Mouse (Mus musculus): ENCODE measurements around the gene Gcm2. TPM values are rescaled to one million over a fixed set of nuclear protein-coding genes. Genes with fewer than 3 reads are reported as not detected.

The Gcm2 gene
- total and polyA plus RNA-seq, 2 experiments from 2014 or later: not detected

GRCm38 (mm10) chr13:41094160-41094559, 16.7 kb downstream of the Gcm2 start:
- Histone ChIP-seq H3K27me3 (ENCODE audit: control insufficient read depth, insufficient read depth, low read length) (peaks cover 7% of the 10 kb centered on the region; the same call in 1 of the 2 replicates), H3K4me2 (ENCODE audit: low read depth, low read length) (no peak overlapping the region), H3K36me3 (replicated peaks; ENCODE audit: control insufficient read depth, insufficient read depth, low read length) (no peaks in the 10 kb centered on the region), H3K9me3 (replicated peaks; ENCODE audit: control insufficient read depth, low read length) (no peaks in the 10 kb centered on the region), H3K9ac (replicated peaks; ENCODE audit: low read depth, low read length) (no peak overlapping the region), H3K4me3 (ENCODE audit: low read depth, low read length) (no peak overlapping the region), H3K4me1 (ENCODE audit: control insufficient read depth, insufficient read depth) (no peaks in the 10 kb centered on the region), H3K27ac (ENCODE audit: low read depth) (no peak overlapping the region)
- 77% methylated on average over 10 of the region's 10 CpGs for WGBS
- ATAC-seq (ENCODE audit: insufficient read depth, low read depth) (no peak), DNase-seq (ENCODE audit: low spot score) (no peak)
- no peak for TF ChIP-seq CTCF (IDR thresholded peaks at IDR 0.05; ENCODE audit: low read depth)
- no peak for TF ChIP-seq EP300 (IDR thresholded peaks at IDR 0.05; ENCODE audit: low read depth)

DNA sequence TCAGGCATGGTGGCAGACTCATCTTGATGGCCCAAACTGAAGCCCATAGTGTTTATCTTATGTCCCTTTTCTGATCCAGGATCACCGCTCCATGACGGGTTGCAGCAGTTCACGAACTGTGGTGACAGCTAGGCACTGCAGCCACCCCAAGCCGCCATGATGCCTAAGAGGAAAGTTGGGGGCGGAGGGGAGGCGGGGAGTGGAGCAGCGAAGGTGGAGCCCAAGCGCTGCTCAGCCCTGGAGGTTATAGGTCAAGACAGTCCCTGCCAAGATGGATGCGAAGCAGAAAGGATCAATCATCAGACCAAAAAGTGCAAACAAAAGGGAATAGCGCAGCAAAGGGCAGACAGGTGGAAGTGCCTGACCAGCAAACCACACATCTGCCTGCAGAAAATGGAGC, 19.6 kb downstream of the Gcm2 start:
- TF ChIP-seq EP300 (IDR thresholded peaks at IDR 0.05; ENCODE audit: low read depth): no peak
- no peak for TF ChIP-seq CTCF (IDR thresholded peaks at IDR 0.05; ENCODE audit: low read depth)
- no peaks in the 10 kb centered on the region for H3K36me3 ChIP-seq (replicated peaks; ENCODE audit: control insufficient read depth, insufficient read depth, low read length)
- H3K4me1 ChIP-seq (ENCODE audit: control insufficient read depth, insufficient read depth): no peaks in the 10 kb centered on the region
- H3K4me3 ChIP-seq (ENCODE audit: low read depth, low read length): no peak overlapping the region
- H3K9ac ChIP-seq (replicated peaks; ENCODE audit: low read depth, low read length): no peak overlapping the region
- DNase-seq (ENCODE audit: low spot score) (no peak), ATAC-seq (ENCODE audit: insufficient read depth, low read depth) (no peak)
- H3K27ac ChIP-seq (ENCODE audit: low read depth): no peak overlapping the region
- peaks cover 7% of the 10 kb centered on the region; the same call in 1 of the 2 replicates for H3K27me3 ChIP-seq (ENCODE audit: control insufficient read depth, insufficient read depth, low read length)
- H3K4me2 ChIP-seq (ENCODE audit: low read depth, low read length): no peak overlapping the region
- no peaks in the 10 kb centered on the region for H3K9me3 ChIP-seq (replicated peaks; ENCODE audit: control insufficient read depth, low read length)
- 33% methylated on average over 10 of the region's 10 CpGs for WGBS

- TF ChIP-seq CTCF (IDR thresholded peaks at IDR 0.05; ENCODE audit: low read depth) (no peak), EP300 (IDR thresholded peaks at IDR 0.05; ENCODE audit: low read depth) (no peak)
- H3K4me1 ChIP-seq (ENCODE audit: control insufficient read depth, insufficient read depth): no peaks in the 10 kb centered on the region
- no peak overlapping the region for H3K4me3 ChIP-seq (ENCODE audit: low read depth, low read length)
- H3K27me3 ChIP-seq (ENCODE audit: control insufficient read depth, insufficient read depth, low read length): peaks cover 7% of the 10 kb centered on the region; the same call in 1 of the 2 replicates
- no peak overlapping the region for H3K27ac ChIP-seq (ENCODE audit: low read depth)
- no peaks in the 10 kb centered on the region for H3K36me3 ChIP-seq (replicated peaks; ENCODE audit: control insufficient read depth, insufficient read depth, low read length)
- no peaks in the 10 kb centered on the region for H3K9me3 ChIP-seq (replicated peaks; ENCODE audit: control insufficient read depth, low read length)
- H3K4me2 ChIP-seq (ENCODE audit: low read depth, low read length): no peak overlapping the region
- H3K9ac ChIP-seq (replicated peaks; ENCODE audit: low read depth, low read length): no peak overlapping the region
- ATAC-seq (ENCODE audit: insufficient read depth, low read depth): no peak
- no peak for DNase-seq (ENCODE audit: low spot score)
Measured at GRCm38 (mm10) chr13:41088746-41089145, 22.1 kb downstream of the Gcm2 start.

- H3K36me3 ChIP-seq (replicated peaks; ENCODE audit: control insufficient read depth, insufficient read depth, low read length): no peaks in the 10 kb centered on the region
- H3K9ac ChIP-seq (replicated peaks; ENCODE audit: low read depth, low read length): no peak overlapping the region
- DNase-seq (ENCODE audit: low spot score) (peak; percentile 10), ATAC-seq (ENCODE audit: insufficient read depth, low read depth) (no peak)
- no peaks in the 10 kb centered on the region for H3K4me1 ChIP-seq (ENCODE audit: control insufficient read depth, insufficient read depth)
- peaks cover 4% of the 10 kb centered on the region; the same call in 1 of the 2 replicates for H3K27me3 ChIP-seq (ENCODE audit: control insufficient read depth, insufficient read depth, low read length)
- H3K4me3 ChIP-seq (ENCODE audit: low read depth, low read length): no peak overlapping the region
- no peak overlapping the region for H3K4me2 ChIP-seq (ENCODE audit: low read depth, low read length)
- TF ChIP-seq CTCF (IDR thresholded peaks at IDR 0.05; ENCODE audit: low read depth) (peak; percentile 58), EP300 (IDR thresholded peaks at IDR 0.05; ENCODE audit: low read depth) (no peak)
- 8% methylated on average over 2 of the region's 2 CpGs for WGBS
- H3K9me3 ChIP-seq (replicated peaks; ENCODE audit: control insufficient read depth, low read length): no peaks in the 10 kb centered on the region
- no peak overlapping the region for H3K27ac ChIP-seq (ENCODE audit: low read depth)
Measured at GRCm38 (mm10) chr13:41085140-41085539, 25.7 kb downstream of the Gcm2 start.

- Histone ChIP-seq H3K9me3 (replicated peaks; ENCODE audit: control insufficient read depth, low read length) (no peaks in the 10 kb centered on the region), H3K4me1 (ENCODE audit: control insufficient read depth, insufficient read depth) (peaks cover under 1% of the 10 kb centered on the region; the same call in 1 of the 2 replicates), H3K9ac (replicated peaks; ENCODE audit: low read depth, low read length) (no peak overlapping the region), H3K36me3 (replicated peaks; ENCODE audit: control insufficient read depth, insufficient read depth, low read length) (no peaks in the 10 kb centered on the region), H3K27me3 (ENCODE audit: control insufficient read depth, insufficient read depth, low read length) (peaks cover 9% of the 10 kb centered on the region), H3K4me3 (ENCODE audit: low read depth, low read length) (no peak overlapping the region), H3K27ac (ENCODE audit: low read depth) (no peak overlapping the region), H3K4me2 (ENCODE audit: low read depth, low read length) (no peak overlapping the region)
- 81% methylated on average over 3 of the region's 3 CpGs for WGBS
- no peak for TF ChIP-seq CTCF (IDR thresholded peaks at IDR 0.05; ENCODE audit: low read depth)
- TF ChIP-seq EP300 (IDR thresholded peaks at IDR 0.05; ENCODE audit: low read depth): no peak
- DNase-seq (ENCODE audit: low spot score) (no peak), ATAC-seq (ENCODE audit: insufficient read depth, low read depth) (no peak)
Measured at GRCm38 (mm10) chr13:41084521-41084920, 26.3 kb downstream of the Gcm2 start.

- no peak for ATAC-seq (ENCODE audit: insufficient read depth, low read depth)
- H3K36me3 ChIP-seq (replicated peaks; ENCODE audit: control insufficient read depth, insufficient read depth, low read length): no peaks in the 10 kb centered on the region
- H3K27me3 ChIP-seq (ENCODE audit: control insufficient read depth, insufficient read depth, low read length): peaks cover 30% of the 10 kb centered on the region
- H3K4me1 ChIP-seq (ENCODE audit: control insufficient read depth, insufficient read depth): peaks cover 4% of the 10 kb centered on the region; the same call in 1 of the 2 replicates
- no peak overlapping the region for H3K4me3 ChIP-seq (ENCODE audit: low read depth, low read length)
- H3K9ac ChIP-seq (replicated peaks; ENCODE audit: low read depth, low read length): no peak overlapping the region
- TF ChIP-seq CTCF (IDR thresholded peaks at IDR 0.05; ENCODE audit: low read depth) (no peak), EP300 (IDR thresholded peaks at IDR 0.05; ENCODE audit: low read depth) (no peak)
- H3K4me2 ChIP-seq (ENCODE audit: low read depth, low read length): no peak overlapping the region
- no peak for DNase-seq (ENCODE audit: low spot score)
- H3K9me3 ChIP-seq (replicated peaks; ENCODE audit: control insufficient read depth, low read length): no peaks in the 10 kb centered on the region
- WGBS: 86% methylated on average over 6 of the region's 6 CpGs
- no peak overlapping the region for H3K27ac ChIP-seq (ENCODE audit: low read depth)
Measured at GRCm38 (mm10) chr13:41080700-41081099, 30.1 kb downstream of the Gcm2 start.

All from heart, postnatal 0 days (tissue).